Mouse (Mus musculus) testis, adult 2 months (tissue): ENCODE data around the gene AW549877.
A peak's percentile ranks its signal among the peaks of the same experiment; 100 is the strongest.

Source experiments
- CTCF ChIP-seq: fragments of 200-500 bp; IDR thresholded peaks from 2 replicates; pipeline ENCODE4 v1.5.1; 2012; ENCODE audit warnings: low read depth, mild to moderate bottlenecking, inconsistent platforms, low read length, moderate library complexity; ENCODE audit not compliant: control insufficient read depth, insufficient read depth, insufficient replicate concordance
- POLR2A ChIP-seq: fragments of 200-500 bp; IDR thresholded peaks from 2 replicates; pipeline ENCODE4 v1.6.1; 2012; ENCODE audit warnings: low read depth, mild to moderate bottlenecking, inconsistent platforms, low read length, moderate library complexity; ENCODE audit not compliant: control insufficient read depth

GRCm38 (mm10) chr15:3995448-3996266, at the start of gene AW549877:
- TF ChIP-seq POLR2A (peak; percentile 97), CTCF (no peak)
